Mouse (Mus musculus) forebrain, postnatal 0 days (tissue): ENCODE measurements around the gene Pcbp3. TPM values are rescaled to one million over a fixed set of nuclear protein-coding genes. Genes with fewer than 3 reads are reported as not detected.

Experiments
- ATAC-seq: fragments of 200-750 bp; cut with Nextera tagmentation; 2 replicates; pipeline ENCODE4 v1.8.0; 2017; ENCODE audit warnings: mild to moderate bottlenecking, moderate library complexity
- DNase-seq: peaks from one replicate; pipeline ENCODE4 v3.0.0-alpha.2; 2015
- H3K27ac ChIP-seq: fragments of 300-500 bp; sonication (generic); 2 replicates; pipeline ENCODE4 v1.5.1; 2014; ENCODE audit warnings: low read depth, mild to moderate bottlenecking, antibody characterized with exemption, low read length, moderate library complexity, mixed read lengths
- H3K27me3 ChIP-seq: fragments of 300-500 bp; sonication (generic); 2 replicates; pipeline ENCODE4 v1.6.1; 2014; ENCODE audit warnings: mild to moderate bottlenecking, low read length, mixed read lengths; ENCODE audit not compliant: insufficient read depth
- H3K36me3 ChIP-seq: fragments of 300-500 bp; sonication (generic); 2 replicates; pipeline ENCODE4 v1.6.1; 2014; ENCODE audit warnings: mild to moderate bottlenecking, moderate library complexity; ENCODE audit not compliant: insufficient read depth
- H3K4me1 ChIP-seq: fragments of 300-500 bp; sonication (generic); 2 replicates; pipeline ENCODE4 v1.6.1; 2014; ENCODE audit warnings: antibody characterized with exemption; ENCODE audit not compliant: insufficient read depth
- H3K4me2 ChIP-seq: fragments of 300-500 bp; sonication (generic); 2 replicates; pipeline ENCODE4 v1.6.1; 2014; ENCODE audit warnings: low read depth, mild to moderate bottlenecking, moderate library complexity
- H3K4me3 ChIP-seq: fragments of 300-500 bp; sonication (generic); 2 replicates; pipeline ENCODE4 v1.5.1; 2014; ENCODE audit warnings: low read depth, low read length, mixed read lengths
- H3K9ac ChIP-seq: fragments of 300-500 bp; sonication (generic); 2 replicates; pipeline ENCODE4 v1.6.1; 2014; ENCODE audit warnings: mild to moderate bottlenecking
- H3K9me3 ChIP-seq: fragments of 300-500 bp; sonication (generic); 2 replicates; pipeline ENCODE4 v1.6.1; 2016; ENCODE audit warnings: low read length
- CTCF ChIP-seq: sonication (generic); IDR thresholded peaks from 2 replicates; pipeline ENCODE4 v1.5.1; 2016; ENCODE audit warnings: antibody characterized with exemption, control low read depth, low read depth
- WGBS: fragments of 180-500 bp; shearing (Covaris S2); extraction: QIAGEN DNeasy Blood & Tissue Kit; methylation state at CpG from one replicate; pipeline ENCODE4 v1.1.7; 2014; 5-methylcytosine and 5-hydroxymethylcytosine counted together
- polyA plus RNA-seq: library from polyadenylated mRNA; unstranded; fragments of >200 nt; fragmentation: Nextera tagmentation; extraction: Ambion mirVana; gene quantifications from 2 replicates; pipeline ENCODE4 v1.2.1, GENCODE M21; 2015
- total RNA-seq: library from RNA; depleted of rRNA; stranded (reverse); fragments of >200 nt; gene quantifications from 2 replicates; pipeline ENCODE4 v1.2.3, GENCODE M21; 2014

Pcbp3 gene
- total and polyA plus RNA-seq, 2 experiments from 2014 or later = 40.4 to 78.6 TPM

DNA sequence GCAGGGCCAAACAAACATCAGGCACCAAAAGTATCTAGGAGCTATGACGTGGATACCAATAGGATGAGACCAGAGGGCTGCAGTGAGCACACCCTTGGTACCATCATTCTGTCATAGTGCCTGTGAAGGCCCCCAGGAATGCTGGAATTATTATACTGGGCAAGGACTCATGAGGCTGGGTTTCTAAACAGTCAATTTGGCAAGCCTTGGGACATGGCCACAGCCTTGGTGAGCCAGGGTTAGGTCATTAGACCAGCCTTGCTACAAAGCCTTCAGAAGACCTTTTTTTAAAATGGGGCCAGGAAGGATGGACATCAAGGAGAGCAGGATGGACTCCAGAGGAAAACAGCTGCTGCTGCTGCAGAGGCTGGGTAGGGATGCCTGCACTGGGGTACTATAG, 128.8 kb downstream of the Pcbp3 start:
- Histone ChIP-seq H3K27me3 (no peaks in the 10 kb centered on the region), H3K4me3 (no peak overlapping the region), H3K4me1 (no peaks in the 10 kb centered on the region), H3K9me3 (no peaks in the 10 kb centered on the region), H3K4me2 (no peak overlapping the region), H3K27ac (no peak overlapping the region), H3K9ac (no peak overlapping the region), H3K36me3 (no peaks in the 10 kb centered on the region)
- 86% methylated on average over 1 of the region's 1 CpGs for WGBS
- DNase-seq (no peak), ATAC-seq (no peak)
- TF ChIP-seq CTCF = no peak

DNA sequence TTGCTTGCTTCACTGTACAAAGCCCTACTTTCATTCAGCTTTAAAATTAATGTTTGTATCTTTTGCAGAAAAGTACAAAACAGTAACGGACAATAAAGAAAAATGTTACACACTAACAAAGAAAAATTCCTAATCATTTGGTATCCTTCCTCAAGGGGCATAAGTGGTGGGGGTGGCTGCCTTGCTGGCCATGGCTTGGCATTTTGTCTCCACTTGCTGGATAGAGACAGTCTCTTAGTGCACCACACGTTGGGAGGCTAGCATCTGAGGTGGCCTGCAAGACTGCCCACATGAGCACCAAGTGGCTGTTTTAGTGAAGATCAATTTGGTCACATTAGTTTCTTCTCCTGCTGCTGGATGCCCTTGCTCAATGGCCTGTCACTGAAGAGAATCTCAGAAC, 129.8 kb downstream of the Pcbp3 start:
- H3K9ac ChIP-seq = no peak overlapping the region
- no peak for TF ChIP-seq CTCF
- no peak overlapping the region for H3K27ac ChIP-seq
- 87% methylated on average over 2 of the region's 2 CpGs for WGBS
- no peak for ATAC-seq
- no peak overlapping the region for H3K4me2 ChIP-seq
- H3K9me3 ChIP-seq = no peaks in the 10 kb centered on the region
- no peaks in the 10 kb centered on the region for H3K4me1 ChIP-seq
- no peak overlapping the region for H3K4me3 ChIP-seq
- H3K27me3 ChIP-seq = no peaks in the 10 kb centered on the region
- DNase-seq = no peak
- H3K36me3 ChIP-seq = no peaks in the 10 kb centered on the region

DNA sequence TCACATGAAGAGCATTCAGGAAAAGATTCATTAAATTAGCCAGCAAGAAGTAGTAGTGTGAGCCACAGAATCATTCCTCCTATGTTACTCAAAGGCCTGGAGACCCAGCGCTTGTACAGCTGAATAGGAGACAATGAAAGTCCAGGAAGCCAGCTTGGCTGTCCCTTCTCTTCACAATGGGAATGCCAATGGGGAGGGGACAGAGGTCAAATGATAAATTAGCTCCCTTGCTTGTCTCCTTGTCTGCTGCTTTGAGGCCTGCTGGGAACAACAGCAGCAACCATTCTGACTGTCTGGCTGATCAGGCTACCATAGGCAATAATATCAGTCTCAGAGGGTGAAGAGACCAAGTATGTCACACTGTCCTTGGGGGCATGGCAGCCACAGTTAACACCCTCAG, 130.5 kb downstream of the Pcbp3 start:
- H3K9ac ChIP-seq = no peak overlapping the region
- no peaks in the 10 kb centered on the region for H3K27me3 ChIP-seq
- H3K4me1 ChIP-seq = no peaks in the 10 kb centered on the region
- H3K4me3 ChIP-seq = no peak overlapping the region
- DNase-seq (no peak), ATAC-seq (no peak)
- WGBS = 50% methylated on average over 1 of the region's 1 CpGs
- no peak for TF ChIP-seq CTCF
- no peaks in the 10 kb centered on the region for H3K36me3 ChIP-seq
- H3K27ac ChIP-seq = no peak overlapping the region
- H3K9me3 ChIP-seq = no peaks in the 10 kb centered on the region
- H3K4me2 ChIP-seq = no peak overlapping the region

DNA sequence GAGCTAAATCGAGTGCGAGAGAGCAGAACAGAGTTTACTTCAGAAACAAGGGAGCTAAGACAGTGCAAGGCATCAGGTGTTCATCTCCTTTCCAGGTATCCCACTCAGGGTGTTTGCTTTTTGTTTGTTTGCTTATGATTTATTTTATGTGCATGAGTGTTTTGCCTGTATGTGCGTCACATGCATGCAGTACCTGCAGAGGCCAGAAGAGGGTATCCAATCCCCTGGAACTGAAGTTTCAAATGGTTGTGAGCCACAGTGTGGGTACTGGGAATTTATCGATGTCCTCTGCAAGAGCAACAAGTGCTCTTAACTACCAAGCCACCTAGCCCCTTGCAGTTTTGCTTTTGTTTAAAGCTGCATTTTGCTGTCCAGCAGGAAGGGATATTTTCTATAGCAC, 132.8 kb downstream of the Pcbp3 start:
- DNase-seq (no peak), ATAC-seq (no peak)
- H3K36me3 ChIP-seq = no peaks in the 10 kb centered on the region
- no peaks in the 10 kb centered on the region for H3K9me3 ChIP-seq
- H3K27me3 ChIP-seq = no peaks in the 10 kb centered on the region
- 98% methylated on average over 4 of the region's 4 CpGs for WGBS
- H3K4me1 ChIP-seq = no peaks in the 10 kb centered on the region
- no peak overlapping the region for H3K4me2 ChIP-seq
- no peak overlapping the region for H3K27ac ChIP-seq
- no peak overlapping the region for H3K9ac ChIP-seq
- H3K4me3 ChIP-seq = no peak overlapping the region
- TF ChIP-seq CTCF = 0 out of 2 replicates have a peak, but pooled peaks have one; percentile 6

DNA sequence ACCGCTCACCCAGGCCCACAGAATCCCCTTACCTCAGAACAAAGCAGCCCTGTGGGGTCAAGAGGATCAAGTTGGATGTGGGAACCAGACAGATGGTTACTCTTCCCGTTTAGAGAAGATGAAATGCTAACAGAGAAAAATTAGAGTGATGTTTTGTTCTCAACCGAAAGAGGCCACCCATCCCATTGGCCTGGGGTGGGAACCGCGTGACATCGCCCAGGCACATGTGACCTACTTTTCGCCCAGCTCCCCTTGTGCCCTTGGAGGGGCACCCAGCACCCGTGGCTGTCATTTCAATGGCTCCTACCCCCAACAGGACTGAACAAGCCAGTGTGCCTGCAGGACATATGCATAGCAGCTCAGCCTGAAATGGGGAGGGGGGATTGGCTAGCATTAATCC, 139.0 kb downstream of the Pcbp3 start:
- H3K9ac ChIP-seq = no peak overlapping the region
- no peaks in the 10 kb centered on the region for H3K9me3 ChIP-seq
- H3K27ac ChIP-seq = no peak overlapping the region
- TF ChIP-seq CTCF = no peak
- DNase-seq = no peak
- no peaks in the 10 kb centered on the region for H3K27me3 ChIP-seq
- WGBS = 86% methylated on average over 8 of the region's 8 CpGs
- H3K4me2 ChIP-seq = no peak overlapping the region
- ATAC-seq = no peak
- no peaks in the 10 kb centered on the region for H3K4me1 ChIP-seq
- no peak overlapping the region for H3K4me3 ChIP-seq
- no peaks in the 10 kb centered on the region for H3K36me3 ChIP-seq

DNA sequence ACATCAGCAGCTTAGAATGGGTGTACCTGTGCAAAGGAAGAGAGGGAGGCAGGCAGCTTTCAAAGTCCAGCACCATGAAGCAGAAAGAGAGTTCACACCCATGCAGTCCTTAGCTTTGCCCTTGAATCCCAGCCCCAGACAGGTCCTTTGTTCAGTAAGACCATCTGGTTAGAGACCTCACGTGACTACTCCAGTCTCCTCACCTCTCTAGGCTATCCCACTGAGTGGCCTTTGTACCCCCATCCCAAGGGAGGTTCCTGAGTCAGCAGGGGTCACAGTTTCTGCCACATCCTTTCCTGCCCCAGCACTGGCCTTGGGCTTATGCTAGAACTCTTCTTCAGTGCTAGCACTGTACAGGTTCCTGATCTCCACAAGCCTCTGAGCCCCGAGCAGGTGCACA, 142.4 kb downstream of the Pcbp3 start:
- no peak for ATAC-seq

DNA sequence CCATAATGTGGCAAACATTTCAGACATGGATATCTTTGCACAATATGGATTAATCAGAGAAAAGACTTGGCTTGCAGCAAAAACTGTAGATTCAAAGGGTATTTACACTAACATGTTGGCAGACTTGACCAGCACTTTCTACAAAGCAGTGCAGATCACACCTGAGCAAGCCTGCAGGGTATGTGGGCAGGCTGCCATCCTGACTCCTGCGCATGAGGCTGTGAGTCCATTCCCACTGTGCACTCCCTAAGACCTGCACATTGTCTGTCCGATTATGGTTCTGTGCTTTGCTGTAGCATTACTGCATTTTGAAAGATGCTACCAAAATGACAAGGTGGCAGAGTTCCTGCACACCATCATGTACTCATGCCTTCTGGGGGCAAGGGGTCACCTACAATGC, 143.3 kb downstream of the Pcbp3 start:
- Histone ChIP-seq H3K9ac (no peak overlapping the region), H3K27me3 (no peaks in the 10 kb centered on the region), H3K36me3 (no peaks in the 10 kb centered on the region), H3K27ac (no peak overlapping the region), H3K4me1 (peaks cover 3% of the 10 kb centered on the region; the same call in 1 of the 2 replicates), H3K9me3 (no peaks in the 10 kb centered on the region), H3K4me3 (no peak overlapping the region), H3K4me2 (no peak overlapping the region)
- DNase-seq = no peak
- no peak for ATAC-seq
- 86% methylated on average over 2 of the region's 2 CpGs for WGBS
- TF ChIP-seq CTCF = no peak

More for the DNA sequence above, 142.4 kb downstream of the Pcbp3 start:
- 66% methylated on average over 2 of the region's 2 CpGs for WGBS
- H3K9ac ChIP-seq = no peak overlapping the region
- no peak overlapping the region for H3K4me2 ChIP-seq
- TF ChIP-seq CTCF = no peak
- H3K27me3 ChIP-seq = no peaks in the 10 kb centered on the region
- DNase-seq = no peak
- no peaks in the 10 kb centered on the region for H3K9me3 ChIP-seq
- H3K4me1 ChIP-seq = peaks cover 3% of the 10 kb centered on the region; the same call in 1 of the 2 replicates
- H3K36me3 ChIP-seq = no peaks in the 10 kb centered on the region
- H3K27ac ChIP-seq = no peak overlapping the region
- no peak overlapping the region for H3K4me3 ChIP-seq

DNA sequence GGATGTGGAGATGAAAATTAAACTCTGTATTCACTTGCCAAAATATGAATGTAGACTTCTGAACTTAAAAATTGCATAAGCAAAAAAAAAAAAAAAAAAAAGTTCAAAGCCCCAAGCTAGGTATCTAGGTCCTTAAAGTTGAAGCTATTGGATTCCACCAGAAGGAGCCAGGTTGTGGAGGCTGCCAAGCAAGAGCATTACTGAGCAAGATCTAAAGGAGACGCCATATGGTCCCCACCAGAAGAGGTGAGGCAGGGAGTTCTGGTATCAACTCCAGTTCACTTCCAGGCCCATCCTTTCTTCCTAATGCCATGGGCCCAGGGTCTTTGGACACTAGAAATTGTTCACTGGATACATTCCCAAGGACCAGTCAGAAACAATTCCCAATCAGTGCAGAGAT, 144.8 kb downstream of the Pcbp3 start:
- no peak for TF ChIP-seq CTCF
- Histone ChIP-seq H3K36me3 (no peaks in the 10 kb centered on the region), H3K4me3 (no peak overlapping the region), H3K4me2 (no peak overlapping the region), H3K27me3 (no peaks in the 10 kb centered on the region), H3K27ac (no peak overlapping the region), H3K4me1 (peaks cover 3% of the 10 kb centered on the region; the same call in 1 of the 2 replicates), H3K9ac (no peak overlapping the region), H3K9me3 (no peaks in the 10 kb centered on the region)
- ATAC-seq (no peak), DNase-seq (no peak)
- WGBS = 91% methylated on average over 1 of the region's 1 CpGs
